Mouse (Mus musculus): ENCODE measurements around the gene Ralbp1.

Ralbp1 gene

DNA sequence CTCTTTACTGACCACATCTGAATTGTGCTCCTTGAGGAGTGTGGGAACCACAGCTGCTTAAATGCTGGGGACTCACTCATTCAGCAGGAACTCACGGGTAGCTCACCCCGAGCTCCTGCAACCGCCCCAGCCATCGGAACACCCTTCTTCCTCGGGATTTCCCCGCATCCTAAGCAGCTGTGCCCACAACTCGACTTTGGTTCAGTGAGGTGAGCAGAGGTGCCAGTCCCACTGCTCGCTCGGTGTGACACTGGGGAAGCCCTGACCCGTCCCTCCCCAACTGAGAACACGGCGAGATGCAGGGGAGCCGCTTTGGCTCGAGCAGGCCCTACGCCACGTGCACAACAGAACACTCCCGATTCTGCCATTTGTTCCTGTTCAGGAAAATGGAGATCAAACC lies 35.1 kb downstream of the Ralbp1 start:
- no peak for DNase-seq (ENCODE audit: low read depth, low spot score)

DNA sequence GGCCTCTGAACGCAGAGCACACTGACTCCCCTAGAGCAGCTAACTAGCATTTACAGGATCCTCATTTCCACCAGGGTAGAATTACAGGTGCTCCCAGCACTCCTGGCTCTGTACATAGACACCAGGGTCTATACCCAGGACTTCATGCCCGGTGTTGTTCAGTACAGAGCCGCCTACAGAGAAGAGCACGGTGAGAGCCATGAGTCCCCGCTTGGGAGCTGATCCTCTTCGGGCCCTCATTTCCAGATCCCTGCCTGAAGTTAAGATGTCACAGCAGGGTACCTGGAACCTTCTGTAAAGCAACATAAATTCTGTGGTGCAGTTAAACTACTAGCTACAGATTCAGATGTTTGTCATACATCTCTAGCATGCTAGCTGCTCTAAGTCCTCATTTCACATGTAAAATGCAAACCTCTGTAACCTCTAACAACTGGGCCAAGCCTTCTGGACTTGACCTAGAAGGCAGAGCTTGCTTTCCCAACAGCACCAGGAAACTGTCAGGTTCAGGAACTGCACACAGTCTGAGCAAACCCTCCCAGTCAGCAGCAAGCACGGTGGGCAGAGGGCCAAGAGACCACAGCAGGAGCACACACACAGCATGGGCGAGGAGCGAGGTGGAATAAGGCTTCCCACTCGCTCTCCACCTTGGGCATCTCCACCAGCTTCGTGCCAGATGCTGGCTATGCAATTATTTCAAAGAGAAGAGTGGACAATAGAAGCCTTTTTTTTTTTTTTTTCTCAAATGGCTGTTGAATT lies 37.7 kb downstream of the Ralbp1 start:
- no peak for DNase-seq (ENCODE audit: low read depth, low spot score)

DNA sequence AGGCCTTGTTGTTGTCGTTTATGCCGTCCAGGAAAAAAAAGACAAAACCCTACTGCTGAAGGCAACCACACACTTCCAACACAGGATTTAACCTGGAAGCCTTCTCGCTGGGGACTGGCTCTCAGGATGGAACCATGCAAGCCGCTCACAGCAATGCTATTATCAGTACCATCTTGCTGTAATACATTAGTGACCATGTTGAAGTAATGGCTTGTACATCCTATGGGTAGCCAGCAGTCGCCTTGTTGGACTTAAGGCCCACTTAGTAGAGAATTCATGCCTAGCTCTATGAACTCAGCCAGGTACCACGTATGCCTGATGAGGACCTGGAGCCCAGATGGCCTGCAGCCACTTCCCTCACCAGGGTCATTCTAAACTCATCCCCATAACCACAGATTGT lies 40.2 kb downstream of the Ralbp1 start:
- DNase-seq (ENCODE audit: low read depth, low spot score), result no peak

DNA sequence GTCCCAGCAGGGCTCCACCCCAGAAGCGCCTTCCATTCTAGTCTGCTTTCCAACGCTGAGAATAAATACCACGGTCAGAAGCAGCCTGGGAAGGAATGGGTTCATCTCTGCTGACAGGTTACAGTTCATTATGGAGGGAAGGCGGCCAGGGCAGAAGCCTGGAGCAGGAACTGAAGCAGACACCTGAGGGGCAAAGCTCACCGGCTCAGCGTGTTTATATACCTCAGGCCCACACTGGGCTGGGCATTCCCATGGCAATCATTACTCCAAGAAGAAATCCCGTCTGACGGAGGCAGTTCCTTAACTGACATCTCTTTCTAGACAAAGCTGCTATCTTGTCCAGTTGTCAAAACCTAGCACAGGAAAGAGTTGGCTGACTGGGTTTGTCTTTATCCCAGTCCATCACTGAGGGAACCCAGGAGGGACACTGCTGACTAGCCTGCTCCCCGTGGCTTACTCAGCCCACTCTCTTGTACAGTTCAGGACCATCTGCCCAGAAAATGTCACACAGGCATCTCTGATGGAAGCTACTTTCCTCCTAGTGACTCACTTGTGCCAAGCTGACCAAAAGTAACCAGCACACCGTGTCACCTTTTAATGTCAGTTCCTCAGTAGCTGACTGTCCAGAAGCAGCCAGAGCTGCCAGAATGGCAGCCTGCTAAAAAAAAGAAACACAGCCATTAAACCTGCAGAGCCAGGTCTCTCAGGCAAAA lies 42.8 kb downstream of the Ralbp1 start:
- no peak for DNase-seq (ENCODE audit: low read depth, low spot score)

DNA sequence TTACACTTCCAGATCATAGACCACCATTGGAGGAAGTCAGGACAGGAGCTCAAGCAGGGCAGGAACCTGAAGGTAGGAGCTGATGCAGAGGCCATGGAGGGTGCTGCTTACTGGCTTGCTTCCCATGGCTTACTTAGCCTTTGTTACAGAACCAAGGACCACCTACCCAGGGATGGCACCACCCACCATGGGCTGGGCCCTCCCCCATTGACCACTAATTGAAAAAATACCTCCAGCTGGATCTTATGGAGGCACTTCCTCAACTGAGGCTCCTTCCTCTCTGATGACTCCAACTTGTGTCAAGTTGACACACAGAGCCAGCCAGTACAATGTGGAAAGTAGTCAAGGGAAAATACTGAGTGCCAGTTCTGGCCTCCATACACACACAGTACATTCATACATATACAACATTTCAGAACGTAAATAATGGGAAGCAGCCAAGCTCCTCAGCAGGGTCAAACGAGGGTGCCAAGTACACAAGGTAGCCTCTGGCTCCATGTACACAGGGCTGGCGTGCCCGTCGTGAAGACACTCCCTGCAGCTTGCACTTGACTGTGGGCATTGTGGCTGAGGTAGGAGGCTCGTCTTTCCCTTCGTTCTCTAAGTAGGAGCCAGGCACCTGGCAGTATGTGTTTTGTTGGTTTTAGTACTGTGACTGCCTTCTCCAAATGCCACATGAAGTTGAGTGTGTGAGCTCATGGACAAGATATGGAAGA lies 45.9 kb downstream of the Ralbp1 start:
- no peak for DNase-seq (ENCODE audit: low read depth, low spot score)

DNA sequence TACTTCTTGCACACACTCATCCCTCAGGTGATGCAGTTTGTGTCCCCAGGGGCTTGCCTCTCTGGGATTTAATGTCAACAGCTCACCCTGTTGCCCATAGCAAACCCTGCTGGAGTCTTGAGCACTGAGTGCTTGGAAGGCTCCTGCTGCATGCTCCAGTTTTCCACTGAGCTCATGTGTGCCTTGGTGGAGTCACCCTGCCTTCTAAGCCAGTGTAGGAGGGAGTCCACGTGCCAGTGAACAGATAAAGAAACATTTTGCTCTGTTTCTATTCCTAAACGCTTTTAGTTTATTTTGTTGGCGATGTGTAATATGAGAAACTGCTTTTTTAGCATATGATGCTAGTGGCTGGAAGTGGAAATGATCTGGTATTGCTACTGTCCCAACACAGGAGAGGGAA lies 48.9 kb downstream of the Ralbp1 start:
- DNase-seq (ENCODE audit: low read depth, low spot score), result no peak

DNA sequence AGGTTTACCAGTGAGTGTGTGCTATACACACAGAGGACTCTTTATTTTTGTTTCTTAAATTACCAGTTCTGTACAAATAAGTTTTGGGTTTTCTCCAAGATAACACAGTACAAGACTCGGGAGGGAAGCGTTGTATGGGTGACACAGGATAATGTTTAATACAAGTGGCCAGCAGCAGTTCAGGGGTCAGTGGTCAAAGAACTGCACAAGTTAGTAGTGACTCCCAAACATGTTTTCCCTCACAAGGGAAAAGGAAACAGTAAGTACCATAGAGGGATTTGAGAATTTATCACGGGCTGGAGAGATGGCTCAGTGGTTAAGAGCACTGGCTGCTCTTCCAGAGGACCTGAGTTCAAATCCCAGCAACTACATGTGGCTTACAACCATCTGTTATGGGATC lies 51.7 kb downstream of the Ralbp1 start:
- no peak for DNase-seq (ENCODE audit: low read depth, low spot score)

DNA sequence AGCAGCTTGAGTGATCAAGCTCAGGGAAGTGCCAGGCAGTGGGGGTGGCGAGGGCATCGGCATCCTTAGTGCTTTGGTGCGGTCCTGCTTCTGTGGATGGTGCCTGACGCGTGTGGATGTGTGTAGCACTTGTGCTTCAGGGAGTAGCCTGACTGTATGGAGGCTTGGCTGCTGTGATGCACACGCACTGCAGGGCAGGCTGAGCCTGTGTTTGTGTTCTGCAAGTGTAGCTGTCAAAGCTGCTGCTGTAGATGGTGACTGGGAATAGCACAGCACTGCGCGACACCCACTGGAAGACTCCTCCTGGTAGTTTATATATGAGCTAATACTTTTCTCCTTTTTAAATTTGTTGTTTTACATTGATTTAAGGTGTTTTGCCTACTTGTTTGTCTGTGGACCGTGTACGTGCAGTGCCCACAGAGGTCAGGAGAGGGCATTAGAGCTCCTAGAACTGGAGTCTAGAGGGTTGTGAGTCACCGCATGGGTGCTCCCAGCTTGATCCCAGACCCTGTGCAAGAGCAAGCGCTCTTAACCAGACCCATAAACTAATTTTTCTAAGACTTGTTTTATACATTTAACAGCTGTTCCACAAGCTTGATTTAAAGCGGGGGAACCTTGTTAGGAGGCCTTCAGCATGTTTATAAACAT lies 55.3 kb downstream of the Ralbp1 start:
- DNase-seq (ENCODE audit: low read depth, low spot score), result no peak

DNA sequence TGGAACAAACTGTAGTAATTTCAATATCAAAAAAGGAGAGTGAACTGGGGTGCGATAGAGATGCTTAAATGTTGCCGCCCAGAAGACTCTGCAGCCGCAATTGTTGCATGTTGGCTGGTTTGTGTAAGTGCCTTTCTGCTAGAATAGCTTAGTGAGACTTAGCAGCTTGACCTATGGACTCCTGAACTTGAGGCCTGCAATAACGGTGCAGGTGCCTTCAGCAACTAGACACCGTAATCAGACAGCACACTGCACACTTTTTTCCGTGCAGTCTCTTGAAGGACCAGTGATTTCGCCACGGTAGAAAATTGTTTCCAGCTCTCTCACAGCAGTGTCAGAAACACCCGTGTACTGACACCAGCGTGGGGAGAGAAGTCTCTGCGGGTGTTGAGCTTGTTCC lies 56.6 kb downstream of the Ralbp1 start:
- no peak for DNase-seq (ENCODE audit: low read depth, low spot score)

DNA sequence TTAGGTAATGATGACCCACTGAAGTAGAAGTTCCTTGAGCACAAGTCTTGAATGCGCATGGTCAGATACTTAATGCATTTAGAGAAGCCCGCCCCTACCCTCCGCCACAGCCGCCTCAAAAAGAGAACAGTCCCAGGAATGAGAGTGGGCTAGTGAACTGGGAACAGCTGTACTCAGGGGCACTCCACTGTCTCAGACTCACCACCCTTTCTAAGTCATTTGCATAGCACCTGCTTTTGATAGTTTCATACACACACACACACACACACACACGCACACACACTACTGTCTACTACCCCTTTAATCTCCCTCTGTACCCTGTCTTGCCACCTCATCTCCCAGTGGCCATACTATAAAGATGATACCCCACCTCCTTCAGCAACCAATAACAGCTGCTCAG lies 57.7 kb downstream of the Ralbp1 start:
- DNase-seq (ENCODE audit: low read depth, low spot score), result no peak

DNA sequence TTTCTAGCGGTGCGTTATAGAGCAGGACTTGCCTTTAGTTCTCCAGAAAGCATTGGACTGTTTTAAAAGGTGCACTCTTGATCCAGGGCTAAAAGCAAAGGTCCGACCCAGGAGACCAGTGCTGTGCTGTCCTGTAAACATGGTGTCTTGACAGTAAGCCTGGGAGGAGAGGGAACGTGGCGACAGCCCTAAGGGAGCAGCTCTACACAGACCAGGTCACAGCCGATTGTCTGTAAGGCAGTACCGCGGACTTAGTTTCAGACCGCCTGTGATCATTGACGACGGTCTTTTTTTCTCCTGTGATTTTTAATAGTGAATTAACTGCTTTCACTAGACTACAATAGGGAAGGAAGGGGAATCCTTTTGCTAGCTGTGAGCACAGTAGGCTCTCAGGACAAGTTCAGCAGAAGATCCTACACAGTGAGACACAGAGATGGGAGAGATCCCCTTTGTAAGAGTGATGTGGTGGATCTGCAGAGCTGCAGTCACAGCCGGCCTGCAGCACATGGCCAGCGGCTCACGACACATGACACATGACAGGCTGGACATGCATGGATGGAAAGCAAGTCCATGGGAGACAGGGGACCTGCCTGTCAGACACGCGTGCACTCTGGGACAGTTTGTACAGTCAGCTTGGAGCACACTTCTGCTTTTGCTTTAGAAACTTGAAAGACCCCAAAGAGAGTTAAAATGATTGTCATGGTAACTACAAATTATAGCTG lies 58.3 kb downstream of the Ralbp1 start:
- DNase-seq (ENCODE audit: low read depth, low spot score), result no peak

DNA sequence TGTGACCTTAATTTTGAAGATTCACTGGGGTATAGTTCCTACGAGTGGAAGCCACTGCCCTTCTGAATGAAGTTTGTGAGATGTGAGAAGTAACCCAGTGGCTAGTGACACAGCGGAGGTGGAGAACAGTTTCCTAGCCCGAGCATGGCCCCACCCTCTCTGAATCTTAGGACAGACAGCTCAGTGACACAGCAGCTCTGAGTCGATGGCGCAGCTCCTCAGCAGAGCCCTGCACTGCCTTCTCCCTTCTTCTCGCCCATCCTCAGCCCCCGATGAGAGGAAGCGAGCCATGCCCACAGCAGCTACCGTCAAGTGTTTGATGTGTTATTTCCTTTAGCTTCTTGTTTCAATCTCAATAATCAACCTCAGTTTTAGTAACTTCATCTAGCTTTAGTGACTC lies 59.3 kb downstream of the Ralbp1 start:
- no peak for DNase-seq (ENCODE audit: low read depth, low spot score)

DNA sequence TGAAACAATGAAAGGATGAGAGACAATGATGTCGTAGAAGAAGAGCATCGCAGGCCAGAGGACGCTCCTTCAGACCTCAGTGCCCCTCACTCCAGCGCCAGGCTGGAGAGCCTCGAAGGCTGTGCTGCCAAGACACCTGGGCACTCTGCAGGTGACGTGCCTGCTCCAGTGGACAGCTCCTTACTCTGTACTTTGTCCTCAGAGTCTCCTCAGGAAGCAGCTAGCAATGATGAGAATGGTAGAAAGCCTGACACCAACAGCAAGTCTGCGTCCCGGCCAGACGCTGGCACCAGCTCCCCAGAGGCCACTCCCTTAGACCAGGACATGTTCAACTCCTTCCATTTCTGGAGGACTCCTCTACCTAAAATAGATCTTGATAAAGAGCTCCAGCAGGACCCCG lies 61.4 kb downstream of the Ralbp1 start:
- no peak for DNase-seq (ENCODE audit: low read depth, low spot score)

DNA sequence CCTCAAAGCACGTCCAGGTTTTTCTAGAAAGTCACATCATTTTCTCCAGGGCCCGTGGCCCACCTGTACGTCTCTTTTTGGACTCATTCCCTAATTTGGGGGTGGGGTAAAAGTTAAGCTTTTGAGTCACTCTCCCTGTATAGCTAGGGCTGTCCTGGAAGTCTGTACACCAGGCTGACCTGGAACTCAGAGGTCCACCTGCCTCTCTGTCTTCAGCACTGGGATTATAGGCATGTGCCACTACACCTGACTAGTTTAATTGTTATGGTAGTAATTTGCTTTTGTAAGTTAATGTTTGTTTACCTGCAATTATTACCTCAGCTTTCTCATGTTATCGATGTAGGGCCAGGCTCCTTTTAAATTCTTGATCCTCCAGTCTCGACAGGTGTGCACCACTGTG lies 63.2 kb downstream of the Ralbp1 start:
- DNase-seq (ENCODE audit: low read depth, low spot score), result no peak

DNA sequence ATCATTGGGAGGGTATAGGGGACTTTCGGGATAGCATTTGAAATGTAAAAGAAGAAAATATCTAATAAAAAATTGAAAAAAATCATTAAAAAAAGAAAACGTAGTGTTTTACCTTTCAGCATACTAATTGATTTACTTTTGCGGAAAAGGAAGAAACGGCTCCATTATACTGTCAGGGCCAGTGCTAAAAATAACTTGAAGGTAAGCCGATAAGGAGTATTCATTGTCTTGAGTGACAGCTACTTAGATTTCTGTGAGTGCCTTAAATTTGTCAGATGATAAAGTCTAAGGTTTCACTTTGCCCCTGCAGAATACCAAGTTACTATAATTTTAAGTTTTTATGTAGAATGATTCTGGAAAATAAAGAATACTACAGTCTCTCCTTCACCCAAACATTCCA lies 65.4 kb downstream of the Ralbp1 start:
- DNase-seq (ENCODE audit: low read depth, low spot score), result no peak

DNA sequence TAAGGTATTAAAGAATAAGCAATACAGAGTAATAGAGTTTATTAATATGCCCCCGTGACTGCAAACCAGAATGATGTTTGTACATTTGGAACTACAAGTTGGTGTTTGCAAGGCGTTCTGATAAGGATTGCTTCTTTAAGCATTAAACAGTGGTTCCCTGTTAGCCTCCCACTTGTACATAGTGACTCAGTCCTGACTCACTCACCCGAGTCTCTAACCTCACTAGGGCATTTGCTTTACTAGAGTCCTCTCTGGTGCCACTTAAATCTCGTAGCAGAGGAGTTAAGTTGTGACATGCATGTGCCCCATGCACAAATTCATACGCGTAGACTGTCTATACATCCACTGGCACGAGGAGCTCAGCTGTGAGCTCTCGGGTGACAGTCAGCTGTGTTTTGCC lies 71.8 kb downstream of the Ralbp1 start:
- DNase-seq (ENCODE audit: low read depth, low spot score), result no peak

DNA sequence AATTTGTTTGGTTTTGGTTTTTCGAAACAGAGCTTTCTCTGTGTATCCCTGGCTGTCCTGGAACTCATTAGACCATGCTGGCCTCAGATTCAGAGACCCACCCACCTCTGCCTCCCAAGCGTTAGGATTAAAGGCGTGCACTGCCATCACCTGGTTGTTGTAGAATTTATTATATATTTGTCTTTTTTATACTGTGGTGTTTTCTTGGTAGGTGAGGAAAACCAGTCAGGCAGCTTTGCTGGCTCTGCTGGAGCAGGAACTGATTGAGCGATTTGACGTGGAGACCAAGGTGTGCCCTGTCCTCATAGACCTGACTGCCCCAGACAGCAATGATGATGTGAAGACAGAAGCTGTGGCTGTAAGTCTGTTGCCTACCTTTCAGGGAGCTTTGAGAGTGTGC lies 74.6 kb downstream of the Ralbp1 start:
- no peak for DNase-seq (ENCODE audit: low read depth, low spot score)

DNA sequence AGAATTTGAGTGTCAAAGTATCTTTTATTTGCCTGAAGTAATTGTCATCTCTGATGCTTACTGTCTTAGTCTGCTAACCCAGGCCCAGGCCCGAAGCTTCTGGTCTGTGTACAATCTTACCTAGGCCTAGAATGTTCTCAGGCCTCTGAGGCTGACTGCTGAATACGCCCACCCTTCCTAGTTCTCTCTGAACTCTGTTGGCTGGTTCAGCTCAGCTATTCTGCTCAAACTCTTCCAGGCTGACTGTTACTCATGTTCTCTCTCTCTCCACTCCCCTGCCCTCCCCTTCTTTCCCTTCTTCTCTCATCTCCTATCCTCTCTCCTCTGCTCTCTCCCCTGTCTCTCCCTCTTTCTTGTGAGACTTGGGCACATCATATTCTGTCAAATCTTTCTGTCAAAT lies 79.2 kb downstream of the Ralbp1 start:
- no peak for DNase-seq (ENCODE audit: low read depth, low spot score)

DNA sequence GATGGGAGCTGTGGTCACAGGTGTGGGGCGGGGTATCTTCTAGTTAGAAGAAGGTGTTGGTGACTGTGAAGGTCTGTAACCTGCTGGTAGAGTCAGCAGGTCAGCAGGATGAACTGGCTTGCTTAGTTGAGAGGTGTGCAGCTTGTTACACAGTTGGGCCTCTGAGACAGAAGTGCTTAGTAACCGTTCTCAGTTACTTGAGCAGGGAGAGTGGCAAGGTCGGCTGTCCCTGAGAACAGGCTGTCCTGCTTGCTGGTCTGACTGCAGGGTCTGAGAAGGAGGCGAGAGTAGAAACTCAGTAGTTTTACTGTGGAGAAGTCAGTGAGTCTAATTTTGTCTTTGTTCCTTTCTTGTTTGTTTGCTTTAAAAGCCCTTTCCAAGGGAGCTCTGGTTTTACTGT lies 79.6 kb downstream of the Ralbp1 start:
- DNase-seq (ENCODE audit: low read depth, low spot score), result no peak

DNA sequence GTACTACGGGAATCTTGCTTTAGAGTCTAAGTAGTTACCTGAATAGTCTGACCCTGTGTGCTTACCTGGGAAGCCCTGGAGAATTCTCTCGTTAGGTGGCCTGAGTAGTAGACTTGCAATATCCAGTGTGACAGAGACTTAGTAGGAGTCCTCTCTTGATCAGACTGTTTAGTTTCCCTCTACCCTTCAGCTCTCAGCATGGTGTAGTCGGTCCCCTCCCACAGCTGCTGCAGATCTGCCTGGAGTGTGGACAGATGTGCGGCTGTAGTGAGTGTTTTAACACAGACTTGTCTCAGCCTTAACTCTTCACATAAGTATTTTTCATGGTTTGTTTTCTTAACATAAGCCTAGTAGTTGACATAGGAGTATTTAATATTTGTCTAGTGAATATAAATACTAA lies 83.6 kb downstream of the Ralbp1 start:
- DNase-seq (ENCODE audit: low read depth, low spot score), result no peak

DNA sequence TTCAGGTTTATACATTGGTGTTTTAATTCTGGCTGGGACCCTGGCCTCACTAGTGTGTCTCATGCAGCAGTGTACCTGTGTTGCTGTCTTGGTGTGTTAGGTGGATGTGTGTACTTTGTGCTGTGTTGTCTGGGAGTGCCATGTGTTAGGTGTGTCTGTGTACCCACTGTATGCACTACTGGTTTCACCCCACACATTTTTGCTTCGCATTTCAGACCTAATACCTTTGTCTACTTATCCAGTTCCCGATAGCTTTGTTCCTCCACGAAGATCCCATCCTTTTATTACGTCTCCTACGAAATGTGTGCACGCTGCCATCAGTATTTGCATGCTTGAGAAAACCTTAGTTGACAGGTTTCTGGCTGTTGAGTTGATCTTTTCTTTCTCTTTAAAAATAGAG lies 85.1 kb downstream of the Ralbp1 start:
- DNase-seq (ENCODE audit: low read depth, low spot score), result no peak

DNA sequence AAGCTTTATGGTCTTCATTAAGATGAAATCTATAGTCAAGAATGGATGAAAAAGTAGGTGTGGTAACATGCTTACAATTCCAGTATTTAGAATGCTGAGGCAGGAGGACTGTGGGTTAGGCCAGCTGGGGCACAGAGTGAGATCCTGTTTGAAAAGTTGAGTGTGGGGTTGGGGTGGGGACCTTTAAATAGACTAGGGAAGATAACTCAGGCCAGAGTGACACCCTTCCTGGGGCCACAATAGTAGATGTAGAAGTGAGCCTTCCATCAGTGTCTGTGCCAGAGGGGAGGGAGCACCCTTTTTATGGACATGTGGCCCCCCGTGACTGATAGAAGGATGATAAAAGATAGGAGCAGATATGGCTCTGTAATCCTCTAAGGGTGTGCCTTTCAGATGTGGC lies 86.2 kb downstream of the Ralbp1 start:
- DNase-seq (ENCODE audit: low read depth, low spot score), result no peak

All from c-Kit-negative CD71-positive TER-119-positive erythroid progenitor cells, embryonic 14.5 days (primary cell).